Mouse (Mus musculus) limb, embryonic 15.5 days (tissue): ENCODE results near the gene Mmaa. TPM values are rescaled to one million over a fixed set of nuclear protein-coding genes. Genes with fewer than 3 reads are reported as not detected.

ENCODE experiments used
- polyA plus RNA-seq: library from polyadenylated mRNA; unstranded; fragments of >200 nt; fragmentation: Nextera tagmentation; extraction: Ambion mirVana; gene quantifications from 2 replicates; pipeline ENCODE4 v1.2.1, GENCODE M21; 2015

Gene Mmaa
- polyA plus RNA-seq, 1 experiment from 2014 or later = 20.1 TPM

Other genes with a start within 250 kb of the Mmaa start
- not detected in 2 replicates for gene 1700011L22Rik, start 46.4 kb downstream of the Mmaa start, polyA plus RNA-seq
- 49.0 and 54.2 TPM in 2 replicates for gene Smad1, start 104.6 kb upstream of the Mmaa start, polyA plus RNA-seq